Mouse (Mus musculus) embryonic stem cell, embryonic (primary cell): Measurements from ENCODE around the gene Krtap10-10.
"Not testable (repeated sequence)": the region's sequence is repeated elsewhere in the genome, so short reads cannot be mapped to it uniquely, and the experiment has no call there.

Experiments
- CTCF ChIA-PET, 4 experiments: fragments of 300-600 bp in 2 of 4; fragments of 350-600 bp in 2 of 4; sonication (Branson Sonifier 250); formaldehyde crosslinking; loops; one replicate each; lab custom pipeline; 2022; ENCODE audit warnings: inconsistent platforms in 2 of 4; lab: Charles Lee
- POLR2A ChIA-PET, 4 experiments: fragments of 300-600 bp in 2 of 4; fragments of 350-600 bp in 2 of 4; sonication (Branson Sonifier 250); formaldehyde crosslinking; loops; one replicate each; lab custom pipeline; 2022; ENCODE audit warnings: antibody characterized with exemption in 4 of 4, inconsistent platforms in 1 of 4; lab: Charles Lee

The Krtap10-10 gene

GRCm38 (mm10) chr10:77835647-77836046 is at the start of gene Krtap10-10:
Krtap10-10 (plus strand) TSS chr10:77835947.
- POLR2A ChIA-PET, result interaction anchor here in 2 of 4 experiments (0.6 to 1.4 kb wide), 3 partner anchors 29 to 152 kb away, joined by 3 to 4 read pairs (median 3); partner anchors contain the start of gene Lrrc3 (in 1 of the 2)
- CTCF ChIA-PET, result interaction anchor here in 1 of 4 experiments (0.6 to 1.6 kb wide), 3 partner anchors 14 to 83 kb away, joined by 3 to 4 read pairs (median 3); no protein-coding TSS in a partner anchor

GRCm38 (mm10) chr10:77787876-77788275 is 47.9 kb upstream of the Krtap10-10 start, which contains the start of gene Gm7137:
Gm7137 (minus strand) TSS chr10:77788200.
- POLR2A ChIA-PET, CTCF ChIA-PET: not testable (repeated sequence)

GRCm38 (mm10) chr10:77788621-77789020 is 47.1 kb upstream of the Krtap10-10 start:
- POLR2A ChIA-PET, result no interaction called here

GRCm38 (mm10) chr10:77794976-77795375 is 40.8 kb upstream of the Krtap10-10 start, which contains the start of gene Gm9639:
Gm9639 (minus strand) TSS chr10:77795076.
- POLR2A ChIA-PET, result interaction anchor here in 1 of 4 experiments (0.6 kb wide), 1 partner anchor 32 kb away, joined by 4 read pairs; no protein-coding TSS in a partner anchor
- CTCF ChIA-PET, result interaction anchor here in 2 of 4 experiments (0.6 to 0.8 kb wide), 2 partner anchors 278 to 1449 kb away, joined by 3 to 4 read pairs; no protein-coding TSS in a partner anchor

More at GRCm38 (mm10) chr10:77788621-77789020, 47.1 kb upstream of the Krtap10-10 start:
- CTCF ChIA-PET, result no interaction called here

GRCm38 (mm10) chr10:77797677-77798076 is 38.1 kb upstream of the Krtap10-10 start:
- CTCF ChIA-PET, result no interaction called here
- POLR2A ChIA-PET, result no interaction called here

GRCm38 (mm10) chr10:77798164-77798920 is 37.4 kb upstream of the Krtap10-10 start:
- POLR2A ChIA-PET, result not testable (repeated sequence)
- CTCF ChIA-PET, result interaction anchor here in 2 of 4 experiments (0.5 to 0.7 kb wide), 2 partner anchors 9 to 17 kb away, joined by 3 read pairs; no protein-coding TSS in a partner anchor

- POLR2A ChIA-PET, result interaction anchor here in 2 of 4 experiments (0.5 to 1.3 kb wide), 2 partner anchors 217 to 1395 kb away, joined by 3 to 5 read pairs; partner anchors contain the start of gene Pttg1ip (in 1 of the 2)
- CTCF ChIA-PET, result interaction anchor here in 2 of 4 experiments (0.5 to 0.7 kb wide), 2 partner anchors 9 to 17 kb away, joined by 3 read pairs; no protein-coding TSS in a partner anchor
These were observed 36.7 kb upstream of the Krtap10-10 start, which contains the start of gene Gm19668 for GRCm38 (mm10) chr10:77798921-77799508. Gm19668 (minus strand) TSS chr10:77799133.

- ChIA-PET CTCF (no interaction called here), POLR2A (no interaction called here)
These were observed 31.7 kb upstream of the Krtap10-10 start for GRCm38 (mm10) chr10:77804095-77804494.

- ChIA-PET POLR2A (interaction anchor here in 1 of 4 experiments (1.5 kb wide), 1 partner anchor 12 kb away, joined by 3 read pairs; no protein-coding TSS in a partner anchor), CTCF (no interaction called here)
These were observed 24.0 kb upstream of the Krtap10-10 start, which contains the start of gene Gm9507 for GRCm38 (mm10) chr10:77811743-77812142. Gm9507 (minus strand) TSS chr10:77811843.

- POLR2A ChIA-PET, result interaction anchor here in 1 of 4 experiments (0.6 kb wide), 1 partner anchor 130 kb away, joined by 3 read pairs; no protein-coding TSS in a partner anchor
- CTCF ChIA-PET, result interaction anchor here in 2 of 4 experiments (0.7 to 1.3 kb wide), 5 partner anchors 8 to 111 kb away, joined by 3 to 4 read pairs (median 3); no protein-coding TSS in a partner anchor
These were observed 21.4 kb upstream of the Krtap10-10 start, which contains the start of gene Gm2696 for GRCm38 (mm10) chr10:77814382-77814781. Gm2696 (plus strand) TSS chr10:77814682.

GRCm38 (mm10) chr10:77815514-77815913 is 20.2 kb upstream of the Krtap10-10 start:
- POLR2A ChIA-PET, result no interaction called here

GRCm38 (mm10) chr10:77818523-77818922 is 17.2 kb upstream of the Krtap10-10 start:
- ChIA-PET CTCF (no interaction called here), POLR2A (no interaction called here)

More at GRCm38 (mm10) chr10:77815514-77815913, 20.2 kb upstream of the Krtap10-10 start:
- CTCF ChIA-PET, result interaction anchor here in 3 of 4 experiments (0.6 to 1.4 kb wide), 10 partner anchors 17 to 249 kb away, joined by 3 to 7 read pairs (median 3); partner anchors contain the start of gene Krtap10-10 (in 1 of the 3)

GRCm38 (mm10) chr10:77819203-77819602 is 16.5 kb upstream of the Krtap10-10 start:
- ChIA-PET CTCF (no interaction called here), POLR2A (no interaction called here)

- ChIA-PET CTCF (no interaction called here), POLR2A (interaction anchor here in 1 of 4 experiments (0.6 kb wide), 1 partner anchor 32 kb away, joined by 4 read pairs; the partner anchor contains the start of gene Gm9639)
These were observed 8.8 kb upstream of the Krtap10-10 start, which contains the start of gene Krtap10-4 for GRCm38 (mm10) chr10:77826951-77827350. Krtap10-4 (minus strand) TSS chr10:77827095.

GRCm38 (mm10) chr10:77839006-77839405 is 3.3 kb downstream of the Krtap10-10 start:
- CTCF ChIA-PET, result interaction anchor here in 1 of 4 experiments (0.6 kb wide), 1 partner anchor 341 kb away, joined by 4 read pairs; no protein-coding TSS in a partner anchor
- POLR2A ChIA-PET, result interaction anchor here in 1 of 4 experiments (0.6 kb wide), 1 partner anchor 862 kb away, joined by 3 read pairs; no protein-coding TSS in a partner anchor

GRCm38 (mm10) chr10:77846503-77846902 is 10.8 kb downstream of the Krtap10-10 start, which contains the start of gene Gm36176:
Gm36176 (plus strand) TSS chr10:77846803.
- ChIA-PET CTCF (no interaction called here), POLR2A (interaction anchor here in 1 of 4 experiments (0.6 kb wide), 1 partner anchor 566 kb away, joined by 3 read pairs; no protein-coding TSS in a partner anchor)

- ChIA-PET CTCF (interaction anchor here in 1 of 4 experiments (0.7 kb wide), 1 partner anchor 275 kb away, joined by 4 read pairs; no protein-coding TSS in a partner anchor), POLR2A (interaction anchor here in 1 of 4 experiments (0.6 kb wide), 1 partner anchor 565 kb away, joined by 3 read pairs; no protein-coding TSS in a partner anchor)
These were observed 11.2 kb downstream of the Krtap10-10 start for GRCm38 (mm10) chr10:77846961-77847360.

- POLR2A ChIA-PET, result no interaction called here
- CTCF ChIA-PET, result interaction anchor here in 1 of 4 experiments (0.7 kb wide), 1 partner anchor 275 kb away, joined by 4 read pairs; no protein-coding TSS in a partner anchor
These were observed 11.8 kb downstream of the Krtap10-10 start for GRCm38 (mm10) chr10:77847538-77847937.
